Mouse (Mus musculus) kidney, postnatal 25 days (tissue): Measurements from ENCODE around the gene St3gal2.
"Not testable (repeated sequence)": the region's sequence is repeated elsewhere in the genome, so short reads cannot be mapped to it uniquely, and the experiment has no call there.

Experiments
- DNase-seq, 2 experiments: peaks; one replicate each; pipeline ENCODE4 v3.0.0; 2021; ENCODE audit warnings: mixed read lengths in 2 of 2

St3gal2 gene

GRCm38 (mm10) chr8:110911576-110912570 lies 7.8 kb upstream of the St3gal2 start:
- no peak for DNase-seq

- peak; percentile 94 to 97 for DNase-seq
Measured at GRCm38 (mm10) chr8:110917415-110917814, 2.3 kb upstream of the St3gal2 start.

GRCm38 (mm10) chr8:110918027-110918426 lies 1.7 kb upstream of the St3gal2 start:
- no peak for DNase-seq

DNA sequence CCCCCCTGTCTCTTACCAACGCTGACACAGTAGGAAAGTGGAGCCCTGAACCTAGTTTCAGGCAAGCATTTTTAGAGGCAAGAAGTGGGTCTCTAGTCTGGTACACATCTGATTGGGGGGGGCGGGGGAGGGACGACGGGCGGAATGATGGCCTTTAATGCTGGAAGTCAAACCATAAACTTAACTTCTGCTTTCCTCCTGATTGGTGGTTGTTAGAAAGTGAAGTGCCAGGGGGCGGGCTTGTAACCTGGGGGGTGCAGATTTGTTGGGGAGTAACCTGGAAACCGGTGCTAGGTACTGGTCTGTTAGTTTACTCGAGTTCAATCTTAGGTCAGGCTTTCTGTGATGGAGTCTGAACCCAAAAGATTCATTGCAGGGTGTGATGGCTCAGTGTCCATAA lies 1.3 kb upstream of the St3gal2 start:
- no peak for DNase-seq

DNA sequence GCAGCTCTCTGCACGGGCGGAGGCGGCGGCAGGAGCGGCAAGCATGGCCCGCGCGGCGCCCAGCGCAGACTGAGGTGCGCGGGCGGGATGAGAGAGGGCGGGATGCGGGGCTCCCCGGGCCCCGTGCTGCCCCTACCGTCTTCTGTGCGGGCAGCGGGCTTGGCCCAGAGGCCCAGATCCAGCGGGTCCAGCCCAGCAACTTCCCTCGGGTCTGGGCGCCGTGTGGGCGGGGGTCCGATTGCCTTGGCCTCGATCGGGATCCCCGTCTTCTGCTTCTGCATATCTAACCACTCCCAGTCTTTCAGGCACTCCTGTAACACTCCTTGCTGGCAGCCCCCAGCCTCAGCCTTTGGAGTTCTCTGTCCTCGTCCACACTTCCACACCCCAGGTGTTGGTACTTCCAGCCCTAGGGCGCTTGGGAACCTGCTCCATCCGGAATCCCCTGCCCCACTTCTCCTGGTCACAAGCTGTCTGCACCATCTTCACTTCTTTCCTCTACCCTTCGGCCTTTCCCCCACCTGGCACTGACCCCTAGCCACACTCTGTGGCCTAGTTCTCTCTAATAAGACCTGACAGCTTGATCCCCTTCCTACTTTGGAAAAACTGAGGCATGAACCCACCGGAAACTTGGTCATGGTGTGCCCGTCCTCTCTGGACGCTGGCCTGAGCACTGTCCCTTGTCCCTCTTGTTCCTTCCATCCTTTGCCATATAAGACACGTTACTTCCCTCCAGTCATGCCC lies 480 bp downstream of the St3gal2 start:
- peak in 1 of 2 experiments; percentile 65 for DNase-seq

- no peak for DNase-seq
Measured at GRCm38 (mm10) chr8:110920773-110921277, 1.1 kb downstream of the St3gal2 start.

DNA sequence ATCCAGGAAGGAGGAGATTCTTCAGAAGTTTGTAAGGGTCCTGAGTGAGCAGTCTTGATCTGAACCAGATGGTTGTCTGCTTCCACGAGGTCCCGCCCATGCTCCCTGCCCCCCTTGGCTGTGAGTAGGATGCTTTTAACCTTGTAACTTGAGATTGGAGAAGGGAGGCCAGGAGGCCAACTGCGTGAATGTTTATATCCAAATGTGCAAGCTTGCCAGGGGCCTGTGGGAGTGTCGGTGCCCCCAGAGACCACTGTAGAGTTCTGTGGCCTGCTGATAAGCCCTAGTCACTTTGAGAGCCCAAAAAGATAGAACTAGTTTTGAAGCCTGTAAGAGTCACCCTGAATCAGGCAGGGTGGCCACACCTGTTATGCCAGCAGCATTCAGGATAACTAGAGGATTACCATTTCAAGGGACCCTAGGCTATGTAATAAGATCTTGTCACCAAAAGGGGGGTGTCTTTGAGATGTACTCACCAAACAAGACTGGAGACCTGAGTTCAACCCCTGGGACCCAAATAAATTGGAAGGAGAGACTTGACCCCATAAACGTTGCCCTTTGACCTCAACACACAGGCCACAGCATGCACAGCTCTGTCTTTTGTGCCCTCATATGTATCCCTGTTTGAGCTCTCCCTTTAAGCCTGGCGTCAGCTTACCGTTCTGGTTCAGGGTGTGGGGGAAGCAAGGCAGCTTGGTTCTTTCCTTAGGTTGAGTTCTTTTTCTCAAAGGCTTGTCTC lies 1.9 kb downstream of the St3gal2 start:
- peak; percentile 48 to 56 for DNase-seq

GRCm38 (mm10) chr8:110925691-110926140 lies 6.0 kb downstream of the St3gal2 start:
- DNase-seq = no peak

DNA sequence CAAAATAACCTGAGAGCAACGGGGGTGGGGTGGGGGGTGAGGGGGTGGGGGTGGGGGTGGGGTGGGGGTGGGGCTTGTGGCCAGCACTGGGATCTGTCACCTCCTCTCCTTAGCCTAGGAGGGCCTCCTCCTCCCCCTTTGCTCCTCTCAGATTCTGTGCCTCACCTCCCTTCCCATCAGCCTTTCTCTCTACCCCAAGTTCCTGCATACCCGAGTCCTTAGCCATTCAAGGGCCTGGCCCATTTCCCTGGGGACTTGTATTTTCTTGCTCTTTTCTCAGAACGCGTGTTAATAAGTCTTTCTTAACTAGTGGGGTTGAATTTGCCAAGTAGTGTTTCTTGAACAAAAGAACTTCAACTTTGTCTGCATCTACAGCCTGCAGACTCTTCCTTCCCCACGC lies 7.0 kb downstream of the St3gal2 start:
- no peak for DNase-seq

DNA sequence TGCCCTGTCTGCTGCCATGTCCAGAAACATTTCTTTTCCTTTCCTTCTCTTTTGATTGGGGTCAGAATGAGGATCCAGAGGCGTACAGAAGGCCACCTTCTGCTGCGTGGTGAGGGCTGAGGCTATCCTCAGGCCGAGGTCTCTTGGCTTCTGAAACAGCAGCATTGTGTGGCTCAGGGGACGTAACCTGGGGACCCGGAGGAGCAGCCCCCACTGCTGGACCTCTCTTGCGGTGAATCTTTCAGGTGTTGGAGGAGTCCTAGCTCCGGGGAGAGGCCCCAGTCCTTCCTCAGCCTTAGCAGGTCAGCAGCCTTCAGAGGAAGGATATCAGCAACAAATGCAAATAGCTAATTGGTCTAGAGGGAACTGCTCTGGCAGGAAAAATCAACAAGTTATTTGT lies 8.7 kb downstream of the St3gal2 start:
- no peak for DNase-seq

- DNase-seq = no peak
Measured at GRCm38 (mm10) chr8:110929066-110929465, 9.3 kb downstream of the St3gal2 start.

DNA sequence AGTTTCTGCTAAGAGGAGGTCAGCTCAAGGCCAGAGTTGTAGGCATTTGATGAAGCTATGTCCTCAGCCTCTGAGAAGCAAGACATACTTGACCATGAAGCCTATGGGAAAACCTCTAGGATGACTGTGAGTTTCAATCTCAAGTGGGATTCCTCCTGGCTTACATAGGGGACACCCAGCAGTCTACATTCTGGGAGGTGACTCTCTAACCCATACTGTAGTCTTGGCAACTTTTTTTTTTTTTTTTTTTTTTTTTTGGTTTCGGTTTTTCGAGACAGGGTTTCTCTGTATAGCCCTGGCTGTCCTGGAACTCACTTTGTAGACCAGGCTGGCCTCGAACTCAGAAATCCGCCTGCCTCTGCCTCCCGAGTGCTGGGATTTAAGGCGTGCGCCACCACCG lies 9.9 kb downstream of the St3gal2 start:
- DNase-seq = not testable (repeated sequence)

GRCm38 (mm10) chr8:110931176-110931939 lies 11.6 kb downstream of the St3gal2 start:
- peak; percentile 79 to 89 for DNase-seq

DNA sequence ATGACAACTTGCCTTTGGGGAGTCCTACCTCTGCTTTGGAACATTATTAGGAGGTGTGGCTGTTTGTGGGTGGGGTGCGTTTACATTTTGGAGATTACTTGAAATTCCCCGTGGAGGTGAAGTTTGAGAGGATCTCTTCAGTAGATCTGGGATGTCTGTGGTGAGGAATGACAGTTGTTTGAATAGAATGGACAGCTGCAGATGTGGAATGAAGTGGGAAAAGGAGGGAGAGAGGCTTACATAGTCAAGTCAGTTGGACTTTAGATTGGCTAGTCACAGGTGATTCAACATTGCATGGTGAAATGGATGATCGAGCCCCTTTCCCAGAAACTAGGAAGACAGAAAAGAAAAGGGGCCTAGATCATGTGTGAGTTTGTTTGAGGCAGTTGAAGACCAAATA lies 12.7 kb downstream of the St3gal2 start:
- no peak for DNase-seq

DNA sequence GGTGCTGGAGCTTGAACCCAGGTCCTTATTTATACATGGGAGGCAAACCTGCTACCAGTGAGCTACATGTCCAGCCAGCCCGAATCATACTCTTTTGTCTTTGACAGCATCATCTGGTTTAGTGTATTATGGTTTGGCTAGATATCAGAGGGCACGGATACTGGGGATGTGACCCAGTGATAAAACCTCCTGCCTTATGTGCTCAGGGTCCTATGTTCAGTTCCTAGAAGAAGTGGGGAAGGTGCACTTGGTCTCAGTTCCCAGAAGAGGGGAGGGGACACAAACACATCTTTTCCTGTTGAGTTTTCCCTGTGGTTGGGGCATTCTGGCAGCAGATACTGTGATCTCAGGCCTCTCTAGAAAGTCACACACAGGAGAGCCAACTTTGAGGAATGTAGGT lies 13.6 kb downstream of the St3gal2 start:
- no peak for DNase-seq

DNA sequence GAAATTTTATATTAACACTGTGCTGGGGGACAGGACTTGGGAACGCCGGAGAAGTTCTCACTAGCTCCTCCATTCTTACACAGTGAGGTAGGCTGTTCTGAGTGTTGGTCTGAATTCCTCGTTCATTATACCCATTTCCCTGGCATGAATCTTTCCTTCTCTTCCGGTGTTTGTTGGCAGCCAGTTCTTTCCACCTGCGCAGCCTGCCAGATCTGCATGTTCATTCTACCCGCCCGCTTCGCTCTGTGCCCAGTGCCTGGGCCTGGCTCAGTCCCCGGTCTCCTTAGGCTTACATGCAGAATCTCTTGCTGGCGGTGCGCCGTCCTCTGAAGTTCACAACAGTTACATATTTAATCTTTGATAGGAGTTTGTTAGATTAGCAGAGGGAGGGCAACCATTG lies 16.5 kb downstream of the St3gal2 start:
- no peak for DNase-seq

DNA sequence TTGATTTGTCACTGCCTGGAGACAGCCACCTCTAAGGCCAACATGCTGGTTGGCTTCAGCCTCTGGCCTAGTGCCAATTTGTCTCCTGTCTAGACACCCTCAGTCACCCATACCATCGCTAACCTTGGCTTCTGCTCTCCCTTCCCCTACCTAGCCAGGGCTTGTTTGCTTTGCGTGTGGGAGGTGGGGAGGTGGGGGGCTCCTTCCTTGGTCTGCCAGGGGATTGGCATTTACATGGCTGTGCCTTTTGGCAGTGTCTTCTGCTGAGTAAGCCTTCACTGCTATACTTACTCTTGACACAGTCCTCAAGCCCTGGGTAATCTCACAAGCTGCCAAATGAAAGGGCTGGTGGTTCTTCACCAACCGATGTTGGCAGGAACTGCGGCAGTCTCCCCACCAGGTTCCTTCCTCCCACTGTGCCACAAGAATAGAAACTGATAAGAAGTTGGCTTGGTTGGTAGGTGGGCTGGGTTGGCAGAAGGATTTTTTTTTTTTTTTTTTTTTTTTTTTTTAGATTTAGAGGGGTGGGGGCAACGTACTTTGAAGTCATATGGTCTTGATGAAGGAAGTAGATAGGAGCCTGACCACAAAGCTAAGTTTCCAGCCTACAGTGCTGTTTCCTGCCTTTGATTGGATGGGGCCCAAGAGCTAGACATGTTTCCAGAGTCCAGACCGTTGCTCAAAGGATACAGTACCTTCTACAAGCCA lies 19.3 kb downstream of the St3gal2 start:
- peak; percentile 63 to 73 for DNase-seq

GRCm38 (mm10) chr8:110940682-110941452 lies 21.1 kb downstream of the St3gal2 start:
- DNase-seq = no peak

DNA sequence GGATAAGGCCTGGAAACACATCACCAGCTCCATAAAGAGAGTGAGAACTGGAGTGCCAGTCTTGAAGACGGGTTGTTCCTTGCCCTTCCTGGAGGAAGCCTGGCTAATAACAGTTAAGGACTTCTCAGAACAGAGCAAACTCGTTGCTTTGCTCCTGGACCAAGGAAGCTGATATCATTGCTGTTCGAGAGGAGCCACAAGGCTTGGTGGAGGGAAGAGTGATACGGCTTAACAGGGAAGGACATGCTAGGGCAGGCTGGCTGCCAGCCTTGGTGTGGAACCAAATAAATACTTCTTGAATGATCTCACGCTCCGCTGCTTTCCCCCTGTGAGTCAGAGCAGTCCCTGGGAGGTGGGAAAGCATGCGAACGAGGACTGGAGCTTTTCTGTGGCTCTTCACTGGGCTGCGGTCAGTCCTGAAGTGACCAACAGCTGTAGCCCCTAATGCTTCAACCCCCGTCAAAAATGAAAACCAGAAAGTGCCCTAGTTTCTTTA lies 21.8 kb downstream of the St3gal2 start:
- DNase-seq = peak; percentile 84 to 91

DNA sequence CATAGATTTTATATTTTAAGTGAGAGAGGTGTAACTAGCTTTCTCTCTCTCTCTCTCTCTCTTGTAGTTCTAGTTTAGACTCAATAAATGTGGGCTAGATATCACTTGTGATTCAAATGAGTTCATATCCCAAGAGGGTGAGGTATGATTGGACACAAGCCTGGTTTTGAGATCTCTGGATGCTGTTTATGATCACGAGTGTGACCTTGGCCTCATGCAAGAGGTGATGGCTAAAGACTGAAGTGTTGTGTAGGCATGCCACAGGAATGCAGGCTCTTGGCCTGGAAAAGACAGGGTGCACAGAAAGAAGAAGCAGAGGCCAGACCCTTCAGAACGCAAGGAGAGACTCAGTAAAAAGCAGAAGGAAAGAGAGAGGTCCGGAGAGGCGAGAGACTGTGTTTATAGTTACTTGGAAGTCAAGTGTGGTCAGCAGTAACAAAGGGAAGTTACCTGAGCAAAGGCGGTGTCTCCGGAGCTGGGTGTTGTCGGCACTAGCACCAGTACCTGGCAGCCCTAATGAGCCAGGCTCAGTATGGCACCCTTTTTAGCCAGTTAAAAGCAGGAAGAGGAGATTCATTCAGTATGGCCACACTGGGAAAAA lies 24.7 kb downstream of the St3gal2 start:
- DNase-seq = no peak
